Mouse (Mus musculus) inflammation-experienced regulatory T-cells (primary cell): ENCODE results near the gene Lrfn4. TPM values are rescaled to one million over a fixed set of nuclear protein-coding genes. Genes with fewer than 3 reads are reported as not detected.

Source experiments
- polyA plus RNA-seq, 2 experiments: library from polyadenylated mRNA; unstranded; fragments of 100-300 nt; shearing (Covaris generic); gene quantifications; one replicate each; pipeline ENCODE4 v1.2.1; 2017

The Lrfn4 gene
- 1 to 10 TPM in 1 of 2 experiments, under 1 TPM in 1; 0.60 to 1.4 TPM for polyA plus RNA-seq

DNA sequence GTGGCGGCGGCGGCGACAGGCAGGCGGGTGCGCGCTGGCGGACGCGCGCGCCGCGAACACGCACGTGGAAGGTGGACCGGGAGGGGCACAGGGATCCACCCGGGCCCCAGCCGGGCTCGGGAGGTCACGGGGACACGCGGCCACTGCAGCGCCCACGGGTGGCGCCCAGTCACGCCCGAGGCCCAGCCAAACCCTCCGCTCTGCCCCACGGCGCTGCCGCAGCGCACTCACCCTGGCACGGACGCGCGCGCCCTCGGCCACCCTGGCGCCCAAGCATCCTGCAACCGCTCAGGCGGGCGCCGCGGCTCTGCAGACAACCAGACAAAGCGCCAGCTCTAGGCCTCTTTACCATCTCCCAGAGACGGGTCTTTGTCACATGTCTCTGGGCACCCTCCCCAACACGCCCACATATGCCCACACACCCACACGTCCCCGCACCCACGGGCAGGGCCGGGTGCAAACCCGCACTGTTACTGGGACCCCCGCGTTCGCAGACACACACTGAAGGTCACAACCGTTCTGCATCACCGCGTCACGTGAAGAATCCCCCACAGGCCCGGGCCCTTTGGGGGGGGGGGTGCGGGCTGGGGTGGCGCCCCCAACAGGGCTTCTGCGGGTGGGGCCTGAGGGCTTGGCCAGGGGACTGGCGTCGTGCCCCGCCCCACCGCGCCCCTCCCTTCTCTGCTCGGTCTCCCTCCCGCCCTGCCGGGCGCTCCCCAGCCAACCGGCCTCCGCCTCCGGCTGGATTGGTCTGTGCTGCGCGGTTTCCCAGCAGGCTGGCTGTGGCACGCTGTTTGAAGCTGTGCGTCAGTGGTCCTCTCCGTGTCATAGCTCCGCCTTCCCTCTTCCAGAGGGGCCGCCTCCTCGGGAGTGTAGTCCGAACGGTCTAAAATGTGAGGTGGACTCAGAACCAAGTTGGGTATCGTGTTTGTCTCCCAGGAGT, at the start of gene Lrfn4:
Gene Lrfn4, minus strand, starts transcription at position 517 of the 943 bp plus-strand sequence.

DNA sequence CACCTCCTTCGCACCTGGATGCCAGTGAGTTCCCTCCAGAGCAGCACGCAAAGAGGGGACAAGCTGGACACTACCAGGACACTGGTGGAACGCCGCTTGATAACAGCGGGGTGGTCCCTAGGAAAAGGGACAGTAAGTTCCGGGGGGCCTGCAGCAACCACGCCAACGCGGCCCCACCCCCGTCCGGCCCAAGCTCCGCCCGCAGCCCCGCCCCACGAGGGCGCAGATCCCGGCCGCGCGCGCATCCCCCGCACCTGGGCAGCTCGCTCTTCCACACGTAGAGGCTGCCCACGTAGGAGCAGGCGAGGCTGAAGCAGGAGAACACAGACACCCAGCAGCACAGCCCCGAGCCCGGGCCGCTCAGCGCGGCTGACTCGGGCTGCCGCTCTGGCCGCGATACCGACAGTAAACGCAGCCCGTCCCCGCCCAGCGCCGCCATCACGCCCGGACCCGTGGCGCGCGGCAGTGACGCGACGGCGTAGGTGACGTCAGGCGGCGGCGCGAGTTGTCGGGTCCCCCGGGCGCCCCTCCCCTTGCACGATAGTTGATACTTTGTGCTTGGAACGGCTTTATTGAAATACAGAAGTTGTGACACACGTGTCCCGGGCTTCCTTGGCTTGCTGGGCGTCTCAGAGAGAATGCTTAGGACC, 9.8 kb upstream of the Lrfn4 start, which contains the start of gene Rce1:
Gene Rce1, minus strand, starts transcription at position 463 of the 650 bp plus-strand sequence.

Other genes starting within 250 kb of the Lrfn4 start
- 10 to 100 TPM; 66.7 to 84.1 TPM for gene Kdm2a, start 217.4 kb downstream of the Lrfn4 start, polyA plus RNA-seq
- 1 to 10 TPM; 1.9 to 9.8 TPM for gene Rhod, start 176.2 kb downstream of the Lrfn4 start, polyA plus RNA-seq
- gene Syt12, start 138.2 kb downstream of the Lrfn4 start, polyA plus RNA-seq, result 1 to 10 TPM in 1 of 2 experiments, under 1 TPM in 1; 0.12 to 2.6 TPM
- not detected for gene 2010003K11Rik, start 117.1 kb downstream of the Lrfn4 start, polyA plus RNA-seq
- gene Pcx, start 105.2 kb downstream of the Lrfn4 start, polyA plus RNA-seq, result 1 to 10 TPM; 1.6 to 2.4 TPM
- 10 to 100 TPM; 65.2 to 76.6 TPM for gene Rce1, start 10.0 kb upstream of the Lrfn4 start, polyA plus RNA-seq
- gene Gm960, start 83.0 kb upstream of the Lrfn4 start, polyA plus RNA-seq, result 1 to 10 TPM; 1.8 to 4.5 TPM
- under 1 TPM; 0.40 to 0.84 TPM for gene Sptbn2, start 95.5 kb upstream of the Lrfn4 start, polyA plus RNA-seq
- gene Rbm4b, start 140.8 kb upstream of the Lrfn4 start, polyA plus RNA-seq, result 10 to 100 TPM; 40.8 to 47.0 TPM
- 10 to 100 TPM; 49.9 to 54.0 TPM for gene Rbm4, start 178.2 kb upstream of the Lrfn4 start, polyA plus RNA-seq
- gene Gm21992, start 195.9 kb upstream of the Lrfn4 start, polyA plus RNA-seq, result 10 to 100 TPM; 24.9 to 30.4 TPM
- gene Rbm14, start 196.0 kb upstream of the Lrfn4 start, polyA plus RNA-seq, result 10 to 100 TPM; 61.5 to 84.0 TPM
- 100 to 1,000 TPM in 1 of 2 experiments, 10 to 100 TPM in 1; 72.7 to 120 TPM for gene Ccs, start 223.7 kb upstream of the Lrfn4 start, polyA plus RNA-seq
- gene Ccdc87, start 223.7 kb upstream of the Lrfn4 start, polyA plus RNA-seq, result under 1 TPM in 1 of 2 experiments, not detected in 1; 0.55 TPM
- gene Ctsf, start 239.5 kb upstream of the Lrfn4 start, polyA plus RNA-seq, result 1 to 10 TPM; 4.1 to 6.0 TPM